Mouse (Mus musculus) retina, embryonic 14.5 days (tissue): ENCODE data around the gene Gadd45a.

Source experiments
- DNase-seq: peaks from one replicate; pipeline ENCODE4 v3.0.0-alpha.2; 2015; ENCODE audit warnings: low spot score

Gene Gadd45a

DNA sequence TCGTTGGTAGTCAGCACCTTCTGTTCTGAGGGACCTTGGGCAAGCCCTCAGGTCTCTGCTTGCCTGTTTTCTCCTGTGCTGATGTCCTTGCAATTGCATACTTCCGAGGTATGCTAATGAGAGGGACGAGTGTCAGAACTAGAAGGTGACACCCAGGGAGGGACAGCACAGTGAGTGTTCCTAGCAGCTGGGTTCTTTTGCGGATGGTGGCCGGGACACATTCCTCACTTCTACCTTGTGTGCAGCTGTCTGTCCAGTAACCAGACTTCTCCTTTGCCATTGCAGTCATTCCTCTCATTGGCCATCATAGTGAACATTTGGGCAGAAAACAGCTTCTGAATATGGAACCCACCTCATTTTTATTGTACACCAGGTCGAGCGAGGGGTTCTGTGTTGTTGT, 51.8 kb downstream of the Gadd45a start:
- DNase-seq = no peak
